Mouse (Mus musculus) CD4-positive naive resting alpha-beta T cell, adult 57 days (primary cell): ENCODE results near the gene Ppp3ca. TPM values are rescaled to one million over a fixed set of nuclear protein-coding genes. Genes with fewer than 3 reads are reported as not detected.

Experiments
- total RNA-seq: library from RNA; stranded (reverse); gene quantifications from one replicate; pipeline ENCODE4 v1.2.4, GENCODE M21; 2023

Ppp3ca gene
- total RNA-seq: 47.5 TPM

DNA sequence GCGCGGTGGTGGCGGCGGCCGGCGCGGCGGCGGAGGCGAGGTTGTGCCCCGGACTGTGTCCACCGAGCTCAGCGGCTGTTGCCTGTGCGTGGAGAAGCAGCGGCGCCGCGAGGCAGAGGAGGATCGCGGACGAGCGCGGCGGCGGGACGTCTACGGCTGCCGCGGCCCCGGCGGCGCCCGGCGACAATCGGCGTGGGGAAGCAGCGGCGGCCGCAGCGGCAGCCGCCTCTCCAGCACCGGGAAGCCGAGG is at the start of gene Ppp3ca:
Ppp3ca (plus strand) TSS at position 15 of the 250 bp plus-strand sequence.

